Mouse (Mus musculus) adrenal gland, postnatal 4 days (tissue): ENCODE data around the gene Olfr1152. TPM values are rescaled to one million over a fixed set of nuclear protein-coding genes. Genes with fewer than 3 reads are reported as not detected.

Source experiments
- DNase-seq, 2 experiments: peaks; one replicate each; pipeline ENCODE4 v3.0.0; 2021 to 2022; ENCODE audit warnings: low spot score in 2 of 2, mixed read lengths in 2 of 2
- long read RNA-seq, 2 experiments: library from polyadenylated mRNA; stranded (forward); transcript quantifications; one replicate each; pipeline ENCODE4 v2.0.0; 2021
- total RNA-seq, 2 experiments: library from RNA; stranded (reverse); gene quantifications; 2 replicates each; pipeline ENCODE4 v1.2.3; 2021

Gene Olfr1152
- total RNA-seq = not detected
- long read RNA-seq, experiment 1 = 0 reads
- long read RNA-seq, experiment 2 = 0 reads

DNA sequence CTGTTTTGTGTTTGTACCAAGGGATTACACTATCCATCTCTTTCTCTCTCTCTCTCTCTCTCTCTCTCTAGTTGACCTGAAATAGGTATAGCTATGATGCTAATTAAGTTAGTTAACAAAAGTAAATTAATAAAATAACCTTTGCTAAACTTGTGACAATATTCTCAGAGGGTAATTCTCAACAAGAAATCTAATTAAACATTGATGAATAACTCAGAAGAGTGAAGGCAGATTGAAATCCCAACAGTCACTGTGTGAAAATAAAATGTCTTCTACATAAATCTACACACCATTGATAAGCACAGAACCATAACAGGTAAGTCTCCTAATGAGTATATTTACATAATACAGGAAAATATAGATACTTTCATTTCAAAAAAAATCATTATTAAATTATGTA lies at the start of gene Olfr1152:
Olfr1152 (plus strand) TSS at position 301 of the 400 bp plus-strand sequence.
- no peak for DNase-seq

DNA sequence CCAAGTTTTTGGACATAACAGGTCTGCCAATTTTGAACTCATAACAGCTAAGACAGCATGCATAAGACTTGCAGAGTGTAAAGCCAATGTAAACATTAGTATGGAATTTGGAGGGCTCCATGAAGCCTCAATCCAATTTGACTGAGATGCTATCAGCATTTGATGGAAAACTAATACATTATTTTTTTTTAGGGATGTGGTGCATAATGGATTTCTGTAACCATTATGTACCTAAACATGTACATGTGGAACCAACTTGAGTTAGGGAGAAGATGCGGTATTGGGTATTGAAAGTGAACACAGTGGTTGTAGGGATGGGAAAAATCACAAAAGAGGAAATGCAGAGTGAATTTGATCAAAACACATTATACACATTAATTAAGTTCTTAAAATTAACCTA lies 36.1 kb upstream of the Olfr1152 start, which contains the start of gene Olfr1148:
Olfr1148 (plus strand) TSS at position 301 of the 400 bp plus-strand sequence.
- DNase-seq = no peak

DNA sequence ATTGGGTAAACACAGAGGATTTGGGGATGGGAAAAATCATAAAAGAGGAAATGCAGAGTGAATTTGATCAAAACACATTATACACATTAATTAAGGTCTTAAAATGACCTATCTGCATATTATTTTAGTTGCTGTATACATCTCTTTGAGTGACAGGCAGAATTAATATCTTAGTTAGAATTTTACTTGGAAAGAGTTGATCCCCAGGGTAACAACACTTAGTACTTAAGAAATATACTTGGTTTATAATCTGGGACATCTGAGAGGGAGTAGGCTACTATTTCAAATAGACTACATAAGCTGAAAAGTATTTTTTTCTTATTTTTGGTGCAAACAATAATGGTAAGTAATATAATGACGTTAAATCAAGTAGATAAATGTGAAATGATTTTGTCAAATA lies 22.6 kb upstream of the Olfr1152 start, which contains the start of gene Olfr1150-ps1:
Olfr1150-ps1 (plus strand) TSS at position 301 of the 400 bp plus-strand sequence.
- DNase-seq = no peak

DNA sequence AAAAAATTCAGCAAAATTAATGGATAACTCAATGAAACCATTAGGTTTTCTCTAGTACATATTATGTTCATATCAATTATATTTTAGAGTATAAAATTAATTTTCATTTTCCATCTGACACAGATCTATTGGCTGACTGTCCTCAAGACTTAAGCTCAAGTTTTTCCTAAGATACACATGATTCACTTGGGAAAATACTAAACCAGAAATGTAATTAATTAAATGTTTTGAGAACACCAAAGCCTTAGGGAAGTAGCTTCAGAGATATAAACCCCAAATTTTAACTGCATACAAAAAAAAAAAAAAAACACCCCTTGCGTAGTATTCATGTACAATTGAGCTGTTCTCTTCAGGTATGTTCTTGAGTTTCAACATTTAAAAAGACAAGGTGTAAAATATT lies 10.7 kb upstream of the Olfr1152 start, which contains the start of gene Olfr1151:
Olfr1151 (plus strand) TSS at position 301 of the 400 bp plus-strand sequence.
- DNase-seq = no peak

GRCm38 (mm10) chr2:87894662-87895061 lies 28.4 kb downstream of the Olfr1152 start, which contains the start of gene Olfr1153:
Gene Olfr1153 (plus strand): TSS chr2:87894962.
- no peak for DNase-seq

DNA sequence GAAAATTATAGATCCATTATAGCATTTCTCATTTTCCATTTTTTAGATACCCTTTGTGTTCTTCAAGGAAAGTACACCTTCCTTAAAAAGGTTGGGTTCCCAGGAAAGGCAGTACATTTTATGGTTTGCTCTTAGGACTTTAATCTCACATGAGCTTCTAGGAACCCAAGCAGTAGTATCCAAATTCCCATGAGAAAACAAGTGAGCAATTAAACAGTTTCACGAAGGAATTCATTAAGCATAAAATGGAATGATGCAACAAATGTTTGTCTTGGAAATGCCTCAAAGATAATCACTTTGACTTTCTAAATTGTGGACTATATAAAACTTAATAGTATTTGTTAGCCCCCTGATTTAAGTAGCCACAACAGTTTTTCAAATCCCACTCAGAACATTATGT lies 38.8 kb downstream of the Olfr1152 start, which contains the start of gene Olfr1154:
Olfr1154 (minus strand) TSS at position 101 of the 400 bp plus-strand sequence.
- no peak for DNase-seq

Other genes starting within 250 kb of the Olfr1152 start
- not detected for gene Olfr1131, start 239.4 kb upstream of the Olfr1152 start, total RNA-seq
- not detected for gene Olfr1132, start 229.0 kb upstream of the Olfr1152 start, total RNA-seq
- gene Olfr1133, start 219.1 kb upstream of the Olfr1152 start, total RNA-seq = not detected
- gene Olfr1134, start 208.0 kb upstream of the Olfr1152 start, total RNA-seq = not detected
- not detected for gene Olfr1135, start 192.8 kb upstream of the Olfr1152 start, total RNA-seq
- not detected for gene Olfr1136, start 172.5 kb upstream of the Olfr1152 start, total RNA-seq
- not detected for gene Olfr1137, start 153.3 kb upstream of the Olfr1152 start, total RNA-seq
- gene Olfr1138, start 126.5 kb upstream of the Olfr1152 start, total RNA-seq = not detected
- gene Olfr1140, start 122.7 kb upstream of the Olfr1152 start, total RNA-seq = not detected
- gene Olfr1141, start 112.5 kb upstream of the Olfr1152 start, total RNA-seq = not detected
- not detected for gene Olfr152, start 87.0 kb upstream of the Olfr1152 start, total RNA-seq
- not detected for gene Olfr1143, start 65.9 kb upstream of the Olfr1152 start, total RNA-seq
- gene Olfr1145, start 56.7 kb upstream of the Olfr1152 start, total RNA-seq = not detected
- not detected for gene Olfr1148, start 36.0 kb upstream of the Olfr1152 start, total RNA-seq
- not detected for gene Olfr1150-ps1, start 22.5 kb upstream of the Olfr1152 start, total RNA-seq
- not detected for gene Olfr1151, start 10.6 kb upstream of the Olfr1152 start, total RNA-seq
- gene Olfr1153, start 28.5 kb downstream of the Olfr1152 start, total RNA-seq = not detected
- gene Olfr1154, start 38.7 kb downstream of the Olfr1152 start, total RNA-seq = not detected
- gene Olfr1155, start 78.6 kb downstream of the Olfr1152 start, total RNA-seq = not detected
- not detected for gene Olfr1156, start 86.6 kb downstream of the Olfr1152 start, total RNA-seq
- gene Olfr1157, start 101.8 kb downstream of the Olfr1152 start, total RNA-seq = not detected
- not detected for gene Olfr74, start 108.2 kb downstream of the Olfr1152 start, total RNA-seq
- gene Olfr1158, start 123.6 kb downstream of the Olfr1152 start, total RNA-seq = not detected
- not detected for gene Olfr1160, start 141.8 kb downstream of the Olfr1152 start, total RNA-seq
- not detected for gene Olfr1161, start 156.3 kb downstream of the Olfr1152 start, total RNA-seq
- not detected for gene Olfr73, start 171.2 kb downstream of the Olfr1152 start, total RNA-seq
- gene Olfr1162, start 184.6 kb downstream of the Olfr1152 start, total RNA-seq = not detected
- not detected for gene Olfr1163, start 205.3 kb downstream of the Olfr1152 start, total RNA-seq
- gene Olfr1164, start 227.5 kb downstream of the Olfr1152 start, total RNA-seq = not detected